Mouse (Mus musculus): ENCODE results near the gene Ntm. TPM values are rescaled to one million over a fixed set of nuclear protein-coding genes. Genes with fewer than 3 reads are reported as not detected.

Ntm gene
- polyA plus RNA-seq, 1 experiment from 2014 or later, result 14.1 TPM

DNA sequence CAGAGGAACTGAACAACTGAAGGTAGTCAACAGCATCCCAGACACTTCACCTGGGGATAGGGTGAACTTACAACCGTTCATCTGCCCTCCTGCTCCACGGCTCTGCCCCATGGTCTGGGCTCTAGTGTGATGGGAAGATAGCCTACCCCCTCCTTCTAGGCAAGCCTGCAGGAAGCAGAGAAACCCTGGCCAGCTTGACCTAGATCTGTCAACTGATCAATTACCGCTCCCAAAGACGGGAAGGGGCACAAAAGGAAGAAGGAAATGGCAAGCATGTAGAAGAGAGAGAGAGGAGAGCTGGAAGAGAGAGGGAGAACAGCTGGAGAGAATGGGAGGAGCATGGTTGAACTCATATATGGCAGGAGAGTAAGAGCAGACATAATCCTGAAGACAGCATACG is 6.0 kb downstream of the Ntm start:
- peaks cover 4% of the 10 kb centered on the region; the same call in 1 of the 2 replicates for H3K27me3 ChIP-seq (ENCODE audit: control insufficient read depth, insufficient read depth, low read length)
- H3K9ac ChIP-seq (ENCODE audit: low read length), result no peak overlapping the region
- 81% methylated on average over 5 of the region's 5 CpGs for WGBS
- ATAC-seq (ENCODE audit: low FRiP score) (no peak), DNase-seq (ENCODE audit: low spot score, missing footprints) (no peak)
- H3K36me3 ChIP-seq (ENCODE audit: control insufficient read depth, insufficient read depth, low read length), result no peaks in the 10 kb centered on the region
- peaks cover 9% of the 10 kb centered on the region; the same call in 1 of the 2 replicates for H3K4me1 ChIP-seq (ENCODE audit: control insufficient read depth, insufficient read depth, low read length)
- H3K27ac ChIP-seq (ENCODE audit: low read depth, low read length), result no peak overlapping the region
- no peak overlapping the region for H3K4me2 ChIP-seq
- no peak overlapping the region for H3K4me3 ChIP-seq (ENCODE audit: low read depth, low read length)
- no peaks in the 10 kb centered on the region for H3K9me3 ChIP-seq (ENCODE audit: control insufficient read depth, low read length)

DNA sequence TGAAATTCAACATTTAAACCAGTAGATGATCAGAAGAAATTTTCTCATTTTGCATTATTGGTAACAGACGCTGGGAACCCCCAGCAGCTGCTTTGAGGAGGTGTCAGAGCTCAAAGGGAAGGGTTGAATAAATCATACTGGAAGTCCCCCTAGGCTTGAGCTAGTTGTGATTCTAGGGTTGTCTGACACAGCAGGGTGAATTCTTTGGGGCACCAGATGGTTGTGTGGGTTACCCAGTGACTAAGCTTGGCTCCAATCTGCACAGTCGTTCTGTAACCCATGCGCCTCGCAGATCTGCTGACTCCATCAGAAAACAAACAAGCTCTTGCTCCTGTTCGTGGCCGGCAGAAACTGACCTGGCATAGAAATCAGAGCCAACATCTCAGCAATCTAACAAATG is 8.9 kb downstream of the Ntm start:
- 77% methylated on average over 6 of the region's 6 CpGs for WGBS
- no peaks in the 10 kb centered on the region for H3K4me1 ChIP-seq (ENCODE audit: control insufficient read depth, insufficient read depth, low read length)
- H3K4me2 ChIP-seq, result no peak overlapping the region
- ATAC-seq (ENCODE audit: low FRiP score), result no peak
- no peaks in the 10 kb centered on the region for H3K27me3 ChIP-seq (ENCODE audit: control insufficient read depth, insufficient read depth, low read length)
- no peak overlapping the region for H3K4me3 ChIP-seq (ENCODE audit: low read depth, low read length)
- DNase-seq (ENCODE audit: low spot score, missing footprints), result no peak
- H3K9ac ChIP-seq (ENCODE audit: low read length), result no peak overlapping the region
- H3K9me3 ChIP-seq (ENCODE audit: control insufficient read depth, low read length), result no peaks in the 10 kb centered on the region
- no peak overlapping the region for H3K27ac ChIP-seq (ENCODE audit: low read depth, low read length)
- no peaks in the 10 kb centered on the region for H3K36me3 ChIP-seq (ENCODE audit: control insufficient read depth, insufficient read depth, low read length)

DNA sequence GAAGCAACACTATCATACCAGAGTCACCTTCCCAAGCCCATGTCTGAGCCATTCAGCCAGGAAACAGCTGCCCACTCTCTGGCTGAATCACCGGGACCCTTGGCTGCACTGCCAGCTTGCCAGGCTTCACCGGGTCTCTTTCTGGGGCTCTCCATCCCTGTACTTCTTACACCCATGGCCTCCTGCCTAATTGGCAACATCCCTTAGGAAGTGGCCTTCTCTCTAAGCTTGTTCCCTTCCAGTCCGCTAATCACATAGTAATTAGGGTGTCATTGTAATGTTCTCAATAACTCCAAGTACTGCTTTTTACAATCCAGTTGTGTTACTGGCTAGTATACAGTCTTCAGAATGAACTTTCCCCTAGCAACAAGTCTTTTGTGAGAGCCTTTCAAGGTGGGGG is 13.9 kb downstream of the Ntm start:
- Histone ChIP-seq H3K36me3 (ENCODE audit: control insufficient read depth, insufficient read depth, low read length) (no peaks in the 10 kb centered on the region), H3K4me3 (ENCODE audit: low read depth, low read length) (no peak overlapping the region), H3K9me3 (ENCODE audit: control insufficient read depth, low read length) (no peaks in the 10 kb centered on the region), H3K4me1 (ENCODE audit: control insufficient read depth, insufficient read depth, low read length) (no peaks in the 10 kb centered on the region), H3K4me2 (no peak overlapping the region), H3K27me3 (ENCODE audit: control insufficient read depth, insufficient read depth, low read length) (no peaks in the 10 kb centered on the region), H3K27ac (ENCODE audit: low read depth, low read length) (no peak overlapping the region), H3K9ac (ENCODE audit: low read length) (no peak overlapping the region)
- no peak for DNase-seq (ENCODE audit: low spot score, missing footprints)
- 84% methylated on average over 3 of the region's 3 CpGs for WGBS
- ATAC-seq (ENCODE audit: low FRiP score), result no peak

DNA sequence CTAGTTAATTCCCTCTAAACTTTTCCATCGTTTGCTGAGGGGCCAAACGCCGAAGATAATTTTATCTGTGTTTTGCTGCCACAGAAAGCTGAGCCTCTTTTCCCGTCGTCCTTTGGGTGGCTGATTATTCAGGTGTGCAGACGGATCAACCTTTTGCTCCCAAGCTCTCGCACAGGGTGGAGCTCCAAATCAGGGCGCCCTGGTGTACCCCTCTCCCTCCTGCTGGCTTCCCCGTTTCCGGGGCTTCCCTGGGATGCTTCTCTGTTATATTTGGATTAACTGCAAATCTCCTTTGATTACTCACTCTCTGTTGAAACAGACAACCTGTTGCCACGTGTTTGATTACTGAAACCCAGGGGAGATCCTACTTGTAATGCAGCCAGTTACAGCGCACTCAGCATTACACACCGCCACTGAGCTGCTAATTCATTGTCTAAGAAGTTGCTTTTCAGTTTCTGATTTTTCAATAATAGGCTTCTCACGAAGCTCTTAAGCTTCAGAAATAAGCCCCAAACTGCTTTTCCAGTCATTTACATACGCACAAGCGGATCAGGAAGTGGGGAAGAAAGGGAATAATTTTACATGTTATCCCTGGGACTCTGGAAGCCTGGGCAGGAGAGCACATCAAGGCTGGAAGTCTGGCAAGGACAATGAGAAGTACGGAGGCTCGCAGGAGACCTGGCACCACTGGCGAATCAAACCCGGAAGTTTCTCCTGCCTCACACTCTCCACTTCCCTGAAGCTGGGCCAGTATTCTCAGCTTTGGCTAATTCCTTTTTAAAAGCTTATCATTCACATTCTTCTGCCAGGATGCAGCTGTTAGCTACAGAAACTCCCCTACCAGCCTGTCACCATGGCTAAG is 19.5 kb downstream of the Ntm start:
- H3K9ac ChIP-seq (ENCODE audit: low read length), result 0 out of 2 replicates have a peak overlapping the region, but pooled peaks have one; percentile 41
- peak overlapping the region; percentile 9; the same call in 1 of the 2 replicates for H3K4me3 ChIP-seq (ENCODE audit: low read depth, low read length)
- peak; percentile 58 for ATAC-seq (ENCODE audit: low FRiP score)

DNA sequence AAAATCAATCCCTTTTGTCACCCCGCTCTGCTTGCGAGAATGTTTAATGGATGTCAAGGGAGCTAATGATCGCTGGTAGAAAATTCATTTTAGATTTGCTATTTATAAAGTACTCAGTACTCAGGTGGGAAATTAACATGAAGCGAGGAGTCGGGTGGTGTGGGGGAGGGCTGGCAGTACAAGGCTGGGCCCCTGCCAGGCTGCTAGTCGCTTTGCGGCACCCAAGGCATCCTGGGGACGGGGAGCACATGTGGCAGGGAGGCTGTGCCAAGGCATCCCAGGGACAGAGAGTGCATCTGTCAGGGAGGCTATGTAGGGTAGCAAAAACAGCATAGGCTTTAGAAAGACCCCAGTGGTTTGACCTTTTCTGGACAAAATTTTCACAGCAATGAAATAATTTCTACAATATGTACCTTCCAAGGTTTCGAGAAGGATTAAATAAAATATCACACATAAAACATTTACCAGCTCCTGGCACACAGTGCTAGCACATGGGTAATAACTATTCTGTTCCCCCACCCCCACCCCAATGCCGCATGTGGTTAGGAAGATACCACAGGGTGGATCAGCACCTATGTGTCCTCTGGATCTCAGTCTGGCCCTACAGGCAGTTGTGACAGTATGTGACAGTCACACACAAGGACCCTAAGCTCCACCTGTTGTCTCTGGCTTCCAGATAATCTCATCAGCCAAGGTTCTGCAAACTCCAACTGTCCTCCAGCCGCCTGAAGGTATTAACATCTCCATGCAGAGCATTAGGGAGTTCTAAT is 20.6 kb downstream of the Ntm start:
- WGBS, result 65% methylated on average over 11 of the region's 11 CpGs
- H3K27ac ChIP-seq (ENCODE audit: low read depth, low read length), result no peak overlapping the region
- no peaks in the 10 kb centered on the region for H3K9me3 ChIP-seq (ENCODE audit: control insufficient read depth, low read length)
- peaks cover 6% of the 10 kb centered on the region; the same call in 1 of the 2 replicates for H3K4me1 ChIP-seq (ENCODE audit: control insufficient read depth, insufficient read depth, low read length)
- ATAC-seq (ENCODE audit: low FRiP score) (no peak), DNase-seq (ENCODE audit: low spot score, missing footprints) (no peak)
- no peak overlapping the region for H3K4me3 ChIP-seq (ENCODE audit: low read depth, low read length)
- no peak overlapping the region for H3K9ac ChIP-seq (ENCODE audit: low read length)
- no peaks in the 10 kb centered on the region for H3K36me3 ChIP-seq (ENCODE audit: control insufficient read depth, insufficient read depth, low read length)
- no peak overlapping the region for H3K4me2 ChIP-seq
- H3K27me3 ChIP-seq (ENCODE audit: control insufficient read depth, insufficient read depth, low read length), result peaks cover 3% of the 10 kb centered on the region; the same call in 1 of the 2 replicates

More for the DNA sequence above, 19.5 kb downstream of the Ntm start:
- Histone ChIP-seq H3K9me3 (ENCODE audit: control insufficient read depth, low read length) (no peaks in the 10 kb centered on the region), H3K4me2 (peak overlapping the region; percentile 41), H3K36me3 (ENCODE audit: control insufficient read depth, insufficient read depth, low read length) (no peaks in the 10 kb centered on the region), H3K27me3 (ENCODE audit: control insufficient read depth, insufficient read depth, low read length) (peaks cover 3% of the 10 kb centered on the region; the same call in 1 of the 2 replicates), H3K27ac (ENCODE audit: low read depth, low read length) (no peak overlapping the region), H3K4me1 (ENCODE audit: control insufficient read depth, insufficient read depth, low read length) (peaks cover 6% of the 10 kb centered on the region; the same call in 1 of the 2 replicates)
- 10% methylated on average over 20 of the region's 20 CpGs for WGBS
- DNase-seq (ENCODE audit: low spot score, missing footprints), result no peak

- no peak for ATAC-seq (ENCODE audit: low FRiP score)
- no peak overlapping the region for H3K4me2 ChIP-seq
Observed at GRCm38 (mm10) chr9:29939517-29940034, 23.4 kb downstream of the Ntm start.

GRCm38 (mm10) chr9:29928796-29929195 is 34.1 kb downstream of the Ntm start:
- H3K4me3 ChIP-seq (ENCODE audit: low read depth, low read length), result no peak overlapping the region
- H3K9ac ChIP-seq (ENCODE audit: low read length), result no peak overlapping the region
- H3K27me3 ChIP-seq (ENCODE audit: control insufficient read depth, insufficient read depth, low read length), result no peaks in the 10 kb centered on the region
- no peaks in the 10 kb centered on the region for H3K4me1 ChIP-seq (ENCODE audit: control insufficient read depth, insufficient read depth, low read length)
- no peaks in the 10 kb centered on the region for H3K9me3 ChIP-seq (ENCODE audit: control insufficient read depth, low read length)
- DNase-seq (ENCODE audit: low spot score, missing footprints), result no peak
- H3K36me3 ChIP-seq (ENCODE audit: control insufficient read depth, insufficient read depth, low read length), result no peaks in the 10 kb centered on the region
- no peak overlapping the region for H3K4me2 ChIP-seq
- no peak overlapping the region for H3K27ac ChIP-seq (ENCODE audit: low read depth, low read length)
- WGBS, result 91% methylated on average over 4 of the region's 4 CpGs
- no peak for ATAC-seq (ENCODE audit: low FRiP score)

More at GRCm38 (mm10) chr9:29939517-29940034, 23.4 kb downstream of the Ntm start:
- Histone ChIP-seq H3K9me3 (ENCODE audit: control insufficient read depth, low read length) (no peaks in the 10 kb centered on the region), H3K27ac (ENCODE audit: low read depth, low read length) (no peak overlapping the region), H3K36me3 (ENCODE audit: control insufficient read depth, insufficient read depth, low read length) (no peaks in the 10 kb centered on the region), H3K4me3 (ENCODE audit: low read depth, low read length) (no peak overlapping the region), H3K9ac (ENCODE audit: low read length) (no peak overlapping the region), H3K27me3 (ENCODE audit: control insufficient read depth, insufficient read depth, low read length) (peaks cover 3% of the 10 kb centered on the region; the same call in 1 of the 2 replicates), H3K4me1 (ENCODE audit: control insufficient read depth, insufficient read depth, low read length) (peaks cover 9% of the 10 kb centered on the region)
- DNase-seq (ENCODE audit: low spot score, missing footprints), result no peak
- 77% methylated on average over 16 of the region's 16 CpGs for WGBS

DNA sequence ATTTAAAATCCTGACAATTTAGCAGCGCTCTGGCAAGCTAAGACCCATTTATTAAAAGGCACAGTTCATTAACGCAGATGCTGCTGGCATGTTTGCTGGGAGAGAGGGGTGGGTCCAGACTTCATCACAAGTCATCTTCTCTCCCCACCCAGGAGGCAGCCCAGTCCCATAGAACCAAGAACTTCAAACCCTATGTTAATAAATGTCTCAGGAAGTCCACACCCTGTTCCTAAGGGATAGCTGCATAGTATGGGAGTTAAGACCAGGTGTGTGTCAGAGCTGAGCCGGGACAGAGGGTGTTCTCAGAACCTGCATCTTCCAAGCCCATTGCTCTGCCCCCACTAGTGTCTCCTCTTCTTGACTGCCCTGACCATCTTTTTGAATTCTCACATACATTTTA is 37.6 kb downstream of the Ntm start:
- H3K27ac ChIP-seq (ENCODE audit: low read depth, low read length), result no peak overlapping the region
- H3K4me3 ChIP-seq (ENCODE audit: low read depth, low read length), result no peak overlapping the region
- peaks cover 7% of the 10 kb centered on the region for H3K4me1 ChIP-seq (ENCODE audit: control insufficient read depth, insufficient read depth, low read length)
- no peaks in the 10 kb centered on the region for H3K9me3 ChIP-seq (ENCODE audit: control insufficient read depth, low read length)
- ATAC-seq (ENCODE audit: low FRiP score) (no peak), DNase-seq (ENCODE audit: low spot score, missing footprints) (no peak)
- H3K4me2 ChIP-seq, result no peak overlapping the region
- H3K36me3 ChIP-seq (ENCODE audit: control insufficient read depth, insufficient read depth, low read length), result no peaks in the 10 kb centered on the region
- 87% methylated on average over 3 of the region's 3 CpGs for WGBS
- no peak overlapping the region for H3K9ac ChIP-seq (ENCODE audit: low read length)
- H3K27me3 ChIP-seq (ENCODE audit: control insufficient read depth, insufficient read depth, low read length), result no peaks in the 10 kb centered on the region
